Mouse (Mus musculus): ENCODE results near the gene Spata19. TPM values are rescaled to one million over a fixed set of nuclear protein-coding genes. Genes with fewer than 3 reads are reported as not detected.

The Spata19 gene
- total and polyA plus RNA-seq, 3 experiments: not detected

DNA sequence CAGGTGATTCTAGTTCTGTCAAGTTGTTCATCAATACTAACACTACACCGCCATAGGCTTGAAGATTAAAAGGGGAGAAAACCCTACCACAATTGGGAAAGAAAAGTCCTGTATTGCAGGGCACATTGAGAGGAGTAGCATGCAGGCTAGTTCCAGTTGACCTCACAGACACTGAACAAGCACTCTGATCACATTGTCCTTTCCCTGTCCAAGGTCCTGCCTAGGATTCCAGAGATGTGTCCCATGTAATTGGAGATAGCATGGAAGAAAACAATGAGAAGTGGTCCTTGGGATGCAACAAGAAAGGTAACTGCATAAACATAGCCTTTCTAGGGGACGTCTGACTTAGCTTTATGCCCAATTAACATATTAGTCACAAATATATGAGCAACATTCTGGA, 29.4 kb upstream of the Spata19 start:
- DNase-seq (ENCODE audit: extremely low read depth): no peak
- Histone ChIP-seq H3K27me3 (replicated peaks) (no peaks in the 10 kb centered on the region), H3K36me3 (replicated peaks in 1 of 2; ENCODE audit: control insufficient read depth in 1 of 2, insufficient read depth in 1 of 2, low read length in 1 of 2) (no peaks in the 10 kb centered on the region), H3K4me2 (ENCODE audit: insufficient read depth, low read depth, poor library complexity, severe bottlenecking) (no peak overlapping the region), H3K9me3 (replicated peaks; ENCODE audit: low read length) (no peaks in the 10 kb centered on the region), H3K79me2 (replicated peaks; ENCODE audit: control insufficient read depth, extremely low read depth, insufficient read depth, poor library complexity, severe bottlenecking) (no peaks in the 10 kb centered on the region), H3K4me3 (replicated peaks in 1 of 3; ENCODE audit: low read depth in 2 of 3, low read length in 2 of 3, poor library complexity in 1 of 3) (no peak overlapping the region), H3K27ac (ENCODE audit: insufficient read depth, low read depth) (no peak overlapping the region), H3K9ac (ENCODE audit: insufficient read depth, low read depth) (no peak overlapping the region), H3K4me1 (ENCODE audit: control insufficient read depth in 1 of 2, insufficient read depth in 2 of 2) (peaks cover 0 to 2% of the 10 kb centered on the region in 2 experiments; a peak in 1 of 4 replicates)
- in situ Hi-C loops (cut with MboI; ENCODE audit: low pct_ligation_motif_present, low pct_unique_long_range_greater_than_20kb, low sequenced_read_pairs): no loop called here
- dilution Hi-C loops (cut with MboI; ENCODE audit: extremely low pct_ligation_motif_present, extremely low pct_unique_long_range_greater_than_20kb, low sequenced_read_pairs): no loop called here
- TF ChIP-seq KAT2A (IDR thresholded peaks at IDR 0.05; ENCODE audit: insufficient replicate concordance, low read length): no peak
- TF ChIP-seq CTCF (conservative IDR thresholded peaks at IDR 0.05 in 1 of 2, IDR thresholded peaks at IDR 0.05 in 1 of 2; ENCODE audit: low read depth in 2 of 2, low read length in 2 of 2): no peak
- TF ChIP-seq HCFC1 (IDR thresholded peaks at IDR 0.05; ENCODE audit: low read depth, low read length): no peak
- TF ChIP-seq UBTF (IDR thresholded peaks at IDR 0.05; ENCODE audit: low read depth, low read length): no peak
- TF ChIP-seq ZMIZ1 (IDR thresholded peaks at IDR 0.05; ENCODE audit: low read depth, low read length): no peak
- TF ChIP-seq ZC3H11A (IDR thresholded peaks at IDR 0.05; ENCODE audit: low read depth, low read length): no peak
- TF ChIP-seq MXI1 (IDR thresholded peaks at IDR 0.05; ENCODE audit: low read depth, low read length): no peak
- TF ChIP-seq CHD2 (IDR thresholded peaks at IDR 0.05; ENCODE audit: low read length): no peak
- no peak for TF ChIP-seq MEF2A (IDR thresholded peaks at IDR 0.05; ENCODE audit: borderline replicate concordance, low read depth, low read length)
- TF ChIP-seq TCF12 (IDR thresholded peaks at IDR 0.05; ENCODE audit: low read depth, low read length): no peak
- TF ChIP-seq ELF1 (IDR thresholded peaks at IDR 0.05; ENCODE audit: low read depth, low read length): no peak
- no peak for TF ChIP-seq MAZ (IDR thresholded peaks at IDR 0.05; ENCODE audit: low read depth, low read length)
- no peak for TF ChIP-seq E2F4 (IDR thresholded peaks at IDR 0.05; ENCODE audit: insufficient replicate concordance, low read depth, low read length)
- no peak for TF ChIP-seq USF1 (IDR thresholded peaks at IDR 0.05; ENCODE audit: low read depth, low read length)
- no peak for TF ChIP-seq EP300 (IDR thresholded peaks at IDR 0.05; ENCODE audit: low read length)
- no peak for TF ChIP-seq TBP (conservative IDR thresholded peaks at IDR 0.05; ENCODE audit: low read depth, low read length)
- TF ChIP-seq RAD21 (IDR thresholded peaks at IDR 0.05; ENCODE audit: low read depth, low read length): no peak
- no peak for TF ChIP-seq RCOR1 (conservative IDR thresholded peaks at IDR 0.05; ENCODE audit: low read depth, low read length)

GRCm38 (mm10) chr9:27369108-27369507, 27.5 kb upstream of the Spata19 start:
- Histone ChIP-seq H3K79me2 (replicated peaks; ENCODE audit: control insufficient read depth, extremely low read depth, insufficient read depth, poor library complexity, severe bottlenecking) (no peaks in the 10 kb centered on the region), H3K9me3 (replicated peaks; ENCODE audit: low read length) (no peaks in the 10 kb centered on the region)
- DNase-seq (ENCODE audit: extremely low read depth): no peak

More at GRCm38 (mm10) chr9:27369108-27369507, 27.5 kb upstream of the Spata19 start:
- Histone ChIP-seq H3K27me3 (replicated peaks) (no peaks in the 10 kb centered on the region), H3K9ac (ENCODE audit: insufficient read depth, low read depth) (no peak overlapping the region), H3K4me3 (replicated peaks in 1 of 3; ENCODE audit: low read depth in 2 of 3, low read length in 2 of 3, poor library complexity in 1 of 3) (no peak overlapping the region), H3K4me1 (ENCODE audit: control insufficient read depth in 1 of 2, insufficient read depth in 2 of 2) (peaks cover 0 to 2% of the 10 kb centered on the region in 2 experiments; a peak in 1 of 4 replicates), H3K4me2 (ENCODE audit: insufficient read depth, low read depth, poor library complexity, severe bottlenecking) (no peak overlapping the region), H3K36me3 (replicated peaks in 1 of 2; ENCODE audit: control insufficient read depth in 1 of 2, insufficient read depth in 1 of 2, low read length in 1 of 2) (no peaks in the 10 kb centered on the region), H3K27ac (ENCODE audit: insufficient read depth, low read depth) (no peak overlapping the region)
- dilution Hi-C loops (cut with MboI; ENCODE audit: extremely low pct_ligation_motif_present, extremely low pct_unique_long_range_greater_than_20kb, low sequenced_read_pairs): no loop called here
- TF ChIP-seq ELF1 (IDR thresholded peaks at IDR 0.05; ENCODE audit: low read depth, low read length) (no peak), MYC (IDR thresholded peaks at IDR 0.05; ENCODE audit: low read depth, low read length) (no peak), JUN (IDR thresholded peaks at IDR 0.05; ENCODE audit: insufficient read depth, low read depth, low read length) (no peak), MAX (IDR thresholded peaks at IDR 0.05; ENCODE audit: low read length) (no peak), ETS1 (conservative IDR thresholded peaks at IDR 0.05; ENCODE audit: low read depth, low read length) (no peak), MEF2A (IDR thresholded peaks at IDR 0.05; ENCODE audit: borderline replicate concordance, low read depth, low read length) (no peak), HCFC1 (IDR thresholded peaks at IDR 0.05; ENCODE audit: low read depth, low read length) (no peak), USF1 (IDR thresholded peaks at IDR 0.05; ENCODE audit: low read depth, low read length) (no peak), UBTF (IDR thresholded peaks at IDR 0.05; ENCODE audit: low read depth, low read length) (no peak), ZMIZ1 (IDR thresholded peaks at IDR 0.05; ENCODE audit: low read depth, low read length) (no peak)
- in situ Hi-C loops (cut with MboI; ENCODE audit: low pct_ligation_motif_present, low pct_unique_long_range_greater_than_20kb, low sequenced_read_pairs): no loop called here
